Mouse (Mus musculus) erythroblast, embryonic 14.5 days (primary cell): ENCODE measurements at regions not wholly inside any gene's neighbourhood (a gene's known extent, or its start where the extent isn't known, plus 50 kb on each side); places are given as distances from the start of the nearest gene placed in this dataset.

Experiments used
- GATA1 ChIP-seq: IDR thresholded peaks from 2 replicates; pipeline ENCODE4 v1.6.1; 2012; ENCODE audit warnings: low read length, inconsistent platforms, mixed read lengths
- TAL1 ChIP-seq: IDR thresholded peaks from 3 replicates; pipeline ENCODE4 v1.6.1; 2012; ENCODE audit warnings: low read length, inconsistent platforms, mixed read lengths

- TF ChIP-seq TAL1 (no peak), GATA1 (no peak)
Measured at GRCm38 (mm10) chr17:47978404-47979030, 54.1 kb upstream of the Foxp4 start.
